Mouse (Mus musculus) midbrain, postnatal 0 days (tissue): Measurements from ENCODE around the gene Ltbr. TPM values are rescaled to one million over a fixed set of nuclear protein-coding genes. Genes with fewer than 3 reads are reported as not detected.
A peak's percentile ranks its signal among the peaks of the same experiment; 100 is the strongest.
"Not testable (repeated sequence)": the region's sequence is repeated elsewhere in the genome, so short reads cannot be mapped to it uniquely, and the experiment has no call there.

Source experiments
- ATAC-seq: fragments of 200-750 bp; cut with Nextera tagmentation; 2 replicates; pipeline ENCODE4 v1.8.0; 2017; ENCODE audit warnings: moderate number of reproducible peaks, mild to moderate bottlenecking, moderate TSS enrichment, moderate library complexity; ENCODE audit not compliant: low FRiP score
- DNase-seq: peaks from one replicate; pipeline ENCODE4 v3.0.0-alpha.2; 2015; ENCODE audit warnings: low spot score
- H3K27ac ChIP-seq: fragments of 300-500 bp; sonication (generic); 2 replicates; pipeline ENCODE4 v1.5.1; 2014; ENCODE audit warnings: low read depth, mild to moderate bottlenecking, low read length, mixed read lengths
- H3K27me3 ChIP-seq: fragments of 300-500 bp; sonication (generic); 2 replicates; pipeline ENCODE4 v1.6.1; 2014; ENCODE audit warnings: low read length, control low read depth, mixed read lengths; ENCODE audit not compliant: insufficient read depth
- H3K36me3 ChIP-seq: fragments of 300-500 bp; sonication (generic); 2 replicates; pipeline ENCODE4 v1.6.1; 2014; ENCODE audit warnings: low read length, control low read depth, mixed read lengths; ENCODE audit not compliant: insufficient read depth
- H3K4me1 ChIP-seq: fragments of 300-500 bp; sonication (generic); 2 replicates; pipeline ENCODE4 v1.6.1; 2014; ENCODE audit warnings: mild to moderate bottlenecking, control low read depth, antibody characterized with exemption, low read length, mixed read lengths; ENCODE audit not compliant: insufficient read depth
- H3K4me2 ChIP-seq: fragments of 300-500 bp; sonication (generic); 2 replicates; pipeline ENCODE4 v1.6.1; 2014; ENCODE audit warnings: low read depth, mild to moderate bottlenecking, low read length, mixed read lengths; ENCODE audit not compliant: poor library complexity, severe bottlenecking
- H3K4me3 ChIP-seq: fragments of 300-500 bp; sonication (generic); 2 replicates; pipeline ENCODE4 v1.5.1; 2014; ENCODE audit warnings: low read depth, mild to moderate bottlenecking, low read length, moderate library complexity
- H3K9ac ChIP-seq: fragments of 300-500 bp; sonication (generic); replicated peaks from 2 replicates; pipeline ENCODE4 v1.6.1; 2014; ENCODE audit warnings: mild to moderate bottlenecking, low read length, moderate library complexity, mixed read lengths; ENCODE audit not compliant: poor library complexity, severe bottlenecking
- H3K9me3 ChIP-seq: fragments of 300-500 bp; sonication (generic); 2 replicates; pipeline ENCODE4 v1.6.1; 2016; ENCODE audit warnings: low read length, control low read depth
- CTCF ChIP-seq: IDR thresholded peaks from 2 replicates; pipeline ENCODE4 v1.5.1; 2016; ENCODE audit warnings: antibody characterized with exemption, mild to moderate bottlenecking
- WGBS: fragments of 180-500 bp; shearing (Covaris S2); extraction: QIAGEN DNeasy Blood & Tissue Kit; methylation state at CpG from one replicate; pipeline ENCODE4 v1.1.7; 2014; 5-methylcytosine and 5-hydroxymethylcytosine counted together
- polyA plus RNA-seq: library from polyadenylated mRNA; unstranded; fragments of >200 nt; fragmentation: Nextera tagmentation; extraction: Ambion mirVana; gene quantifications from 2 replicates; pipeline ENCODE4 v1.2.1, GENCODE M21; 2015
- total RNA-seq: library from RNA; depleted of rRNA; stranded (reverse); fragments of >200 nt; gene quantifications from 2 replicates; pipeline ENCODE4 v1.2.3, GENCODE M21; 2014

Ltbr gene
- total and polyA plus RNA-seq, 2 experiments from 2014 or later: 14.5 to 24.4 TPM

- Histone ChIP-seq H3K4me1 (no peaks in the 10 kb centered on the region), H3K27ac (no peak overlapping the region), H3K9ac (no peak overlapping the region), H3K9me3 (no peaks in the 10 kb centered on the region), H3K36me3 (no peaks in the 10 kb centered on the region), H3K4me2 (no peak overlapping the region), H3K27me3 (no peaks in the 10 kb centered on the region), H3K4me3 (no peak overlapping the region)
- no peak for DNase-seq
- no peak for ATAC-seq
- WGBS: 63% methylated on average over 8 of the region's 8 CpGs
- TF ChIP-seq CTCF: no peak
These were observed 34.0 kb downstream of the Ltbr start for GRCm38 (mm10) chr6:125279729-125280128.

GRCm38 (mm10) chr6:125274841-125275563 is 38.7 kb downstream of the Ltbr start:
- no peaks in the 10 kb centered on the region for H3K4me1 ChIP-seq
- 58% methylated on average over 15 of the region's 15 CpGs for WGBS
- no peak overlapping the region for H3K4me2 ChIP-seq
- peak; percentile 70 for DNase-seq
- no peaks in the 10 kb centered on the region for H3K9me3 ChIP-seq
- H3K4me3 ChIP-seq: no peak overlapping the region
- peak; percentile 69 for TF ChIP-seq CTCF
- no peak overlapping the region for H3K9ac ChIP-seq
- no peaks in the 10 kb centered on the region for H3K36me3 ChIP-seq
- H3K27me3 ChIP-seq: no peaks in the 10 kb centered on the region
- no peak overlapping the region for H3K27ac ChIP-seq
- ATAC-seq: no peak

- no peak overlapping the region for H3K9ac ChIP-seq
- no peak for ATAC-seq
- H3K4me1 ChIP-seq: no peaks in the 10 kb centered on the region
- H3K9me3 ChIP-seq: no peaks in the 10 kb centered on the region
- no peak overlapping the region for H3K27ac ChIP-seq
- no peaks in the 10 kb centered on the region for H3K36me3 ChIP-seq
- no peak for DNase-seq
- no peak overlapping the region for H3K4me2 ChIP-seq
- H3K27me3 ChIP-seq: no peaks in the 10 kb centered on the region
- no peak for TF ChIP-seq CTCF
- WGBS: 77% methylated on average over 10 of the region's 10 CpGs
- H3K4me3 ChIP-seq: no peak overlapping the region
These were observed 41.4 kb downstream of the Ltbr start for GRCm38 (mm10) chr6:125272228-125272785.

GRCm38 (mm10) chr6:125271455-125272227 is 42.0 kb downstream of the Ltbr start:
- Histone ChIP-seq H3K9ac (no peak overlapping the region; the same call in 1 of the 2 replicates), H3K4me2 (peak overlapping the region; percentile 26), H3K9me3 (no peaks in the 10 kb centered on the region), H3K4me3 (no peak overlapping the region), H3K27ac (no peak overlapping the region), H3K4me1 (no peaks in the 10 kb centered on the region), H3K36me3 (no peaks in the 10 kb centered on the region), H3K27me3 (no peaks in the 10 kb centered on the region)
- TF ChIP-seq CTCF: peak; percentile 97
- 17% methylated on average over 17 of the region's 17 CpGs for WGBS
- peak; percentile 94 for DNase-seq
- ATAC-seq: peak; percentile 85

GRCm38 (mm10) chr6:125268799-125269198 is 44.9 kb downstream of the Ltbr start:
- no peaks in the 10 kb centered on the region for H3K9me3 ChIP-seq
- WGBS: 47% methylated on average over 6 of the region's 6 CpGs
- H3K27me3 ChIP-seq: no peaks in the 10 kb centered on the region
- DNase-seq: no peak
- no peaks in the 10 kb centered on the region for H3K36me3 ChIP-seq
- H3K4me2 ChIP-seq: no peak overlapping the region
- H3K27ac ChIP-seq: no peak overlapping the region
- no peak overlapping the region for H3K4me3 ChIP-seq
- ATAC-seq: no peak
- no peak overlapping the region for H3K9ac ChIP-seq
- no peaks in the 10 kb centered on the region for H3K4me1 ChIP-seq
- TF ChIP-seq CTCF: no peak

- Histone ChIP-seq H3K36me3 (no peaks in the 10 kb centered on the region), H3K27me3 (no peaks in the 10 kb centered on the region), H3K27ac (no peak overlapping the region), H3K4me1 (no peaks in the 10 kb centered on the region), H3K9ac (no peak overlapping the region), H3K9me3 (no peaks in the 10 kb centered on the region), H3K4me3 (no peak overlapping the region), H3K4me2 (no peak overlapping the region)
- DNase-seq (no peak), ATAC-seq (no peak)
- WGBS: 81% methylated on average over 3 of the region's 3 CpGs
- TF ChIP-seq CTCF: no peak
These were observed 46.2 kb downstream of the Ltbr start for GRCm38 (mm10) chr6:125267469-125267868.

- H3K9me3 ChIP-seq, ATAC-seq, DNase-seq, H3K4me1 ChIP-seq, H3K27ac ChIP-seq, H3K4me3 ChIP-seq, H3K36me3 ChIP-seq, H3K27me3 ChIP-seq, H3K4me2 ChIP-seq, H3K9ac ChIP-seq: not testable (repeated sequence)
- WGBS: 67% methylated on average over 6 of the region's 6 CpGs
These were observed 47.1 kb downstream of the Ltbr start for GRCm38 (mm10) chr6:125266600-125266999.
